Comparison of ENCODE assay signal across 17 mouse cellular contexts in the genomic region with DNA sequence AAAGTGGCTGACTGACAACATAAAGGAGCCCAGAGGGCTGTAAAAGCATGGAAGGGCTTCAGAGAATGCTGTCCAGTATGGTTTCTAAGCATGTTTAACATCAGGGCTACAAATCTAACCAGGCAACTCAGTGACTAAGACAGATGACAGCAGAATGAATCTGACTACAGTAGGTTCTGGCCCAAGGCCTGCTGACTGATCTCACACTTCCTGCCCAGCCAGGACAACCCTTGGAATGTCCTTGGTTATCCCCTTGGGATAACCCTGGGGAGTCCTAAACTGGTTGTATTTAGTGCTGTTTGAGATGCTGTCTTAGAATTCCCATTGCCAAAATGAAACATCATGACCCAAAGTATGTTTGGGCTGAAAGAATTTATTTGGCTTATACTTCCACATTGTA. TPM values are rescaled to one million over a fixed set of nuclear protein-coding genes. Genes with fewer than 3 reads are reported as not detected.
"Had no signal": no experiment of that assay in that cellular context is flagged by ENCODE, and none has a peak within 500 bp of the region (broad histone marks: within the 10 kb centered on the region; RNA-seq: fewer than 3 reads in every experiment).

No protein-coding gene starts in this region.

- H3K36me3 ChIP-seq: kidney, embryonic 15.5 days; limb, embryonic 12.5 days; liver, embryonic 13.5 days; lung, embryonic 15.5 days; midbrain, embryonic 12.5 days had no signal

- H3K9me3 ChIP-seq: kidney, embryonic 15.5 days; limb, embryonic 12.5 days; liver, embryonic 13.5 days; lung, embryonic 15.5 days; megakaryocyte, embryonic 14.5 days; midbrain, embryonic 12.5 days had no signal

- H3K27me3 ChIP-seq: kidney, embryonic 15.5 days; limb, embryonic 12.5 days; liver, embryonic 13.5 days; lung, embryonic 15.5 days; midbrain, embryonic 12.5 days had no signal

- H3K9ac ChIP-seq: kidney, embryonic 15.5 days; limb, embryonic 12.5 days; liver, embryonic 13.5 days; liver, postnatal 0 days; lung, embryonic 15.5 days; midbrain, embryonic 12.5 days had no signal

- H3K4me2 ChIP-seq: kidney, embryonic 15.5 days; limb, embryonic 12.5 days; liver, embryonic 13.5 days; lung, embryonic 15.5 days; midbrain, embryonic 12.5 days had no signal

- H3K27ac ChIP-seq: kidney, embryonic 15.5 days; limb, embryonic 12.5 days; liver, embryonic 13.5 days; lung, embryonic 15.5 days; macrophage; midbrain, embryonic 12.5 days had no signal

- H3K4me3 ChIP-seq: kidney, embryonic 15.5 days; limb, embryonic 12.5 days; liver, embryonic 13.5 days; lung, embryonic 15.5 days; megakaryocyte, embryonic 14.5 days; midbrain, embryonic 12.5 days had no signal

- DNase-seq: kidney, postnatal 25 days; liver; liver, embryonic 13.5 days; liver, postnatal 0 days; lung, postnatal 14 days; right cerebral cortex, postnatal 14 days; thymus, postnatal 4 days had no signal

- H3K4me1 ChIP-seq: liver, embryonic 13.5 days; lung, embryonic 15.5 days; megakaryocyte, embryonic 14.5 days had no signal

- ATAC-seq: liver, postnatal 0 days had no signal

RNA-seq across cellular contexts. Expression of gene Adcyap1r1, which starts 19.7 kb away (rescaled TPM):
- polyA plus RNA-seq: liver, postnatal 0 days; macrophage had no signal

RNA-seq across cellular contexts. Expression of gene Ghrhr, which starts 56.0 kb away (rescaled TPM):
- total RNA-seq: layer of hippocampus, postnatal 25 days; left cerebral cortex, postnatal 36 days; midbrain, postnatal 0 days had no signal
- polyA plus RNA-seq: limb, embryonic 12.5 days; macrophage; midbrain, embryonic 12.5 days; midbrain, postnatal 0 days; neural tube, embryonic 14.5 days had no signal
